Mouse (Mus musculus): ENCODE results near the gene Golga1.

DNA sequence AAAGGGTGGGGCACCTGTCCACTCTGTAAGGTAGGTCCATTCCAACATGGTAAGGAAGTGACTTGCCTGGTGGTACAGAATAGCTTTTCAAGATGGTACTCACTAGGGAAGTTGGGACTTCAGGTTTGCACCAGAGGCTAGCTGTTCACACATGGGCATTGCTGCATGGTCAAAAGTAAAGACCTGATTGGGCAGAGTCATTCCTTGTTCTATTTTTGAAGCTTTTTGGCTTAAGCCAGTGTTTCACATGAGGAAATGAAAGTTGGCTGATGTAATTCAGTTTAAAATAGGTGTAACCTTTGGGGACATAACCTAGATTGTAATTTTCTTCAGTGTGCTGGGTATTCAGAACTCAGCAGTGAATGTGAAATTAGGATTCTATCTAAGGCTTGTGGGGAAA is 54.1 kb downstream of the Golga1 start:
- TF ChIP-seq CTCF (IDR thresholded peaks at IDR 0.05; ENCODE audit: low read depth) (no peak), EP300 (optimal IDR thresholded peaks at IDR 0.05) (no peak)

All from stomach, postnatal 0 days (tissue).